Mouse (Mus musculus): ENCODE measurements around the gene Ndufaf8. TPM values are rescaled to one million over a fixed set of nuclear protein-coding genes. Genes with fewer than 3 reads are reported as not detected.

Ndufaf8 gene
- polyA plus RNA-seq, 1 experiment from 2014 or later, result 61.5 TPM

DNA sequence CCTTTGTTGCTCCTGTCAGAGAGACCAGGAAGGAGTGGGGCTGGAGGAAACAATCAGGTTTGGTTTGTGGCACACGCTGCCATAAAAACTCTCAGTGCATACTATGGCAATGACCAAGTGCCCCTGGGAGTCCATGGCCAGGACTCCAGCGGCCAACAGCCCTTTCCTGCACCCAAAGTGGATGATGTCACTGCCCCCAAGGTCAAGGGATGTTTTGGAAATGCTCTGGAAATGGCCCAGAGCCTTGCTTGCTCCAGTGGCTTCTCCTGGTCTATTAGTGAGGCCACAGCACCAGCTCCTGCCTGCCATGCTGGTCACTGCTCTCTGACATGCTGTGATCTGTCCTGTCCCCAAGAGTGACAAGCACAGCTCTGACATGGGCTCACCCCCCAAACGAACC lies 22.5 kb upstream of the Ndufaf8 start:
- H3K4me1 ChIP-seq (ENCODE audit: control insufficient read depth, insufficient read depth, low read length), result 0 out of 2 replicates have a peak, but pooled peaks cover 7% of the 10 kb centered on the region
- no peaks in the 10 kb centered on the region for H3K9me3 ChIP-seq (ENCODE audit: control insufficient read depth, low read length)
- ATAC-seq (ENCODE audit: low read depth), result no peak
- H3K27me3 ChIP-seq (ENCODE audit: control insufficient read depth, insufficient read depth, low read length), result no peaks in the 10 kb centered on the region
- H3K4me3 ChIP-seq (ENCODE audit: low read depth, low read length), result no peak overlapping the region
- WGBS, result 83% methylated on average over 3 of the region's 3 CpGs
- H3K9ac ChIP-seq (replicated peaks; ENCODE audit: low read depth, low read length), result no peak overlapping the region
- no peak overlapping the region for H3K4me2 ChIP-seq (ENCODE audit: low read depth, low read length)
- no peak overlapping the region for H3K27ac ChIP-seq (ENCODE audit: low read depth, low read length)
- peaks cover 34% of the 10 kb centered on the region for H3K36me3 ChIP-seq (ENCODE audit: control insufficient read depth, insufficient read depth, low read length)

DNA sequence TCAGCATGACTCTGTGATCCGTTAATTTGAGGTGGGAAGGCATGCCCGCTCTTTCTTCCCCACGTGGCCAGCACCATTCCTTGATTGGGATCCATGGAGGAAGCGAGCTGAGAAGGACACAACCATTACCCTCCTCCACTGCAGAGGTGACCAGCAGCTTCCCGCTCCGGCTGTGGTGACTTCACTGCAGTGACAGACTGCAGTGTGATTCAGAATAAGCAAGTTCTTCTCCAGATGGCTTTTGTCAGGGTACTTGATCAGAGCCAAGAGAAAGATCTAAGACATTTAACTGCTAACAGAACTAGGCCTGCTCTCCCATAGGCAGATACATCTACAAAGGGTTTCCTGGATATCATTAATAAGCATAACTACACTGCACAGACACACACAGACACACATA lies 18.4 kb upstream of the Ndufaf8 start:
- H3K4me3 ChIP-seq (ENCODE audit: low read depth, low read length), result no peak overlapping the region
- H3K9ac ChIP-seq (replicated peaks; ENCODE audit: low read depth, low read length), result no peak overlapping the region
- no peak overlapping the region for H3K27ac ChIP-seq (ENCODE audit: low read depth, low read length)
- 94% methylated on average over 6 of the region's 6 CpGs for WGBS
- H3K36me3 ChIP-seq (ENCODE audit: control insufficient read depth, insufficient read depth, low read length), result peaks cover 20% of the 10 kb centered on the region; the same call in 1 of the 2 replicates
- H3K9me3 ChIP-seq (ENCODE audit: control insufficient read depth, low read length), result no peaks in the 10 kb centered on the region
- H3K27me3 ChIP-seq (ENCODE audit: control insufficient read depth, insufficient read depth, low read length), result no peaks in the 10 kb centered on the region
- peaks cover 5% of the 10 kb centered on the region for H3K4me1 ChIP-seq (ENCODE audit: control insufficient read depth, insufficient read depth, low read length)
- no peak for ATAC-seq (ENCODE audit: low read depth)
- no peak overlapping the region for H3K4me2 ChIP-seq (ENCODE audit: low read depth, low read length)

DNA sequence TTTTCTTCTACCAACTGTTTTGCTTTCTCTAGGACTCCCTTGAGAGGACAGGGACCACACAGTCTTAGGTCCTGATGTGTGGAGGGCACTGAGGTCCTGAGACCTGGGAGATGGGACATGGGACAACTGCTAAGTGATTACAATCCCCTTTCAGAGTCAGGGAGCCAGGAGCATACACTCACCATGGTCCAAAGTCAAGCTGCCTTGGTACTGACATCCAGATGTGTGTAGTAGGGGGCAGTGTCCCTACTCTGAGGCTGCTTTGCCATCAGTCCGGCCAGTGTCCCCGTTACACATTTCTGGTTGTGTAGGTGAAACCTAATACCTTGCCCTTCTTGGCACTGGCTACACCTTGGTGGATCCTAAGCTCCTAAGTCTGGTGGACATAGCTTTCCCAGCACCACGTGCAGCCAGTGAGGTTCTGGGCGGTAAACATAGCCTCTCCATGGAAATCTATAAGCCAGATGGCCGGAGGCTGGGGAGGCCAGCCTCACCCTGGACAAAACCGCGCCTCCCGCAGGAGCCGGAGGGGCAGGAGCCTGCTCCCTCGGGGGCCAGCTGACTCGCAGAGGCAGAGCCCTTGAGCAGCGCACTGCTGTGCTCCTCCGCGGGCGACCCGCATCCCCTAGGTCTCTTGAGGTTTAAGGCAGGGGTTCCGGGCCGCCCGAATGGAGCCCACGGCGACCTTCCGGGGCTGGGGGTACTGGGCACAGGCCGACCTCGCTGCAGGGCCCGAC lies 12.7 kb upstream of the Ndufaf8 start:
- H3K4me3 ChIP-seq (ENCODE audit: low read depth, low read length), result peak overlapping the region; percentile 94
- H3K27ac ChIP-seq (ENCODE audit: low read depth, low read length), result peak overlapping the region; percentile 86
- H3K36me3 ChIP-seq (ENCODE audit: control insufficient read depth, insufficient read depth, low read length), result peaks cover 5% of the 10 kb centered on the region
- WGBS, result under 1% methylated on average over 23 of the region's 25 CpGs
- no peaks in the 10 kb centered on the region; the same call in 1 of the 2 replicates for H3K27me3 ChIP-seq (ENCODE audit: control insufficient read depth, insufficient read depth, low read length)
- peaks cover 10% of the 10 kb centered on the region for H3K4me1 ChIP-seq (ENCODE audit: control insufficient read depth, insufficient read depth, low read length)
- peak overlapping the region; percentile 95 for H3K4me2 ChIP-seq (ENCODE audit: low read depth, low read length)
- ATAC-seq (ENCODE audit: low read depth), result peak; percentile 38
- peak overlapping the region; percentile 95 for H3K9ac ChIP-seq (replicated peaks; ENCODE audit: low read depth, low read length)
- no peaks in the 10 kb centered on the region for H3K9me3 ChIP-seq (ENCODE audit: control insufficient read depth, low read length)

DNA sequence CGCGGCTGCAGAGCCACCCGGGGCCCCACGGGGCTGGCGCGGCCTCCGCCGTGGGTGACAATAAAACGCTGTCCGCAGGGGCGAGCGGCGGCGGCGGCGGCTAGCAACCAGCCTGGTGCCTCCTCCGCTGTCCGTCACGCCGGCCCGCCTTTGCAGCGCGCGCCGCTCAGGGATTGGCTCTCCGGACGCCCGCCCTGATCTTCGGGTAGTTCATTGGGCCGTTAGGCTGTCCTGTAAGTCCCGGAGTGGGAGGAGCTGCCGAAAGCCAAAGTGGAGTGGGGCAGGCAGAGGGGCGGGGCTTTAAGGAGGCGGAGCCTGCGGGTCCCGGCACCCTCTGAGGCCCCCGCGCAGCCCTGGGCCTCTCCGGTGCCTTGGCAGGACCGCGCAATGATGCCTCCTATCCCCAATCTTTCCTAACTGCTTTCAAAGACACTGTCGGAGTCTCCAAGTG lies 12.0 kb upstream of the Ndufaf8 start, which contains the start of gene Cep131:
Gene Cep131 (minus strand): TSS at position 126 of the 451 bp plus-strand sequence.
- Histone ChIP-seq H3K4me2 (ENCODE audit: low read depth, low read length) (peak within 1 kb of the TSS; percentile 95), H3K27me3 (ENCODE audit: control insufficient read depth, insufficient read depth, low read length) (no peaks in the 10 kb centered on the region; the same call in 1 of the 2 replicates), H3K36me3 (ENCODE audit: control insufficient read depth, insufficient read depth, low read length) (peaks cover 12% of the 10 kb centered on the region), H3K27ac (ENCODE audit: low read depth, low read length) (peak within 1 kb of the TSS; percentile 86), H3K9ac (replicated peaks; ENCODE audit: low read depth, low read length) (peak within 1 kb of the TSS; percentile 95), H3K9me3 (ENCODE audit: control insufficient read depth, low read length) (no peaks in the 10 kb centered on the region), H3K4me3 (ENCODE audit: low read depth, low read length) (peak within 1 kb of the TSS; percentile 94), H3K4me1 (ENCODE audit: control insufficient read depth, insufficient read depth, low read length) (peaks cover 10% of the 10 kb centered on the region)
- 0% methylated on average over 42 of the region's 42 CpGs for WGBS
- ATAC-seq (ENCODE audit: low read depth), result peak; percentile 99

DNA sequence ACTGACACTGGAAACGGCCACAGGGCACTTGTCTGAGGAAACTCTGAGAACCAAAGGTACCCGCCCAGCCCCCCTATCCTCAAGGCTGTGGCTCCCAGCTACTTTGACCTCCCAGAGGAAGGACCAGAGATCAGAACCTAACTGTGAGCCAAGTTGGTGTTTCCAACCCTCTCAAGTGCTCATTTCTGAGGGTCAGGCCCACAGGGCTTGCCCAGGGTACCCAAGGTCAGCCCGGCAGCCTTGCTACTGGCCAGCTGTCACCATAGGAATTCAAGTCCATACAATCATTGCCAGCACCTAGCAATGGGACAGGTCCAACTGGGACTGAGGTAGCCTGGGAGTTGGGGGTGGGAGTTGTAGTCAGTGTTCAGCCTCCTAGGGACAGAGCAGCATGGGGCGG lies 8.1 kb upstream of the Ndufaf8 start:
- peaks cover 5% of the 10 kb centered on the region for H3K4me1 ChIP-seq (ENCODE audit: control insufficient read depth, insufficient read depth, low read length)
- no peak overlapping the region for H3K27ac ChIP-seq (ENCODE audit: low read depth, low read length)
- WGBS, result 89% methylated on average over 4 of the region's 4 CpGs

DNA sequence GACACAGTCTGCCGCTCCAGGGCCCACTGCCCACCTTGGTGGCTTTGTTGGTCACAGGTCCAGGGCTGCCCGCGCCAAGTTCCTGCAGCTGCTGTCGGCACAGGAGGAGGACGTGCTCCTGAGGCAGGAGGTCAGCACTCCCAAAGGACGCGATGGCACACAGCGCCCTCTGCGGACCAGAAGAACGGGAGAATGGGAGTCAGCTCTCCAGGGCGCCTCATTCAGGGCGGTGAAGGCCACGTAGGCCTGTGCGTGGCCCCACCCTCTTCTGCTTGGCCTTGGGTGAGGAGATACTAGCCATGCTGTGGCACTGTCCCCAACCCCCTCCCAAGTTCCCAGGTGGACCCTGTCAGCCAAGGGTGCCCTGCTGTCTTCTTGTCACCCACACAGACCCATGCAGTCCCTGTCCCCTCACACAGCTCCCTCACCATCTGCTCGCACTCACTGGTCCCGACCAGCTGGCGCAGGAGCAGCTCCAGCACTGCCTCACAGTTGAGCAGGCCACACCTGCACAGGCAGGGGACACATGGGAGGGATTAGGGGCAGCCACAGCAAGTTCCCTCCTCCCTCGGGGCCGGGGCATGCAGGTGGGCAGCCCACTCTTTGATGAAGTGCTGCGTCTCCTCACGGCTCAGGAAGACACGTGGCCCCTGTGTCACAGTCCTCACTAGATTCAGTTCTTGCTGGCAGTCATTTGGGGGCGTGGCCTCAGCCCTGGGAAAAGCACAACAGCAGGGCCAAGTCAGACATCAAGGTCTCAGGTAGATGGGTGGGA lies 5.7 kb upstream of the Ndufaf8 start:
- no peaks in the 10 kb centered on the region for H3K9me3 ChIP-seq (ENCODE audit: control insufficient read depth, low read length)
- peaks cover 25% of the 10 kb centered on the region for H3K36me3 ChIP-seq (ENCODE audit: control insufficient read depth, insufficient read depth, low read length)
- H3K9ac ChIP-seq (replicated peaks; ENCODE audit: low read depth, low read length), result no peak overlapping the region
- H3K27me3 ChIP-seq (ENCODE audit: control insufficient read depth, insufficient read depth, low read length), result no peaks in the 10 kb centered on the region
- peaks cover 6% of the 10 kb centered on the region; the same call in 1 of the 2 replicates for H3K4me1 ChIP-seq (ENCODE audit: control insufficient read depth, insufficient read depth, low read length)
- no peak overlapping the region for H3K27ac ChIP-seq (ENCODE audit: low read depth, low read length)
- H3K4me3 ChIP-seq (ENCODE audit: low read depth, low read length), result no peak overlapping the region
- no peak for ATAC-seq (ENCODE audit: low read depth)
- 87% methylated on average over 23 of the region's 23 CpGs for WGBS
- H3K4me2 ChIP-seq (ENCODE audit: low read depth, low read length), result no peak overlapping the region

More for the DNA sequence above, 8.1 kb upstream of the Ndufaf8 start:
- H3K9ac ChIP-seq (replicated peaks; ENCODE audit: low read depth, low read length), result no peak overlapping the region
- H3K27me3 ChIP-seq (ENCODE audit: control insufficient read depth, insufficient read depth, low read length), result no peaks in the 10 kb centered on the region; the same call in 1 of the 2 replicates
- no peaks in the 10 kb centered on the region for H3K9me3 ChIP-seq (ENCODE audit: control insufficient read depth, low read length)
- no peak for ATAC-seq (ENCODE audit: low read depth)
- peaks cover 25% of the 10 kb centered on the region for H3K36me3 ChIP-seq (ENCODE audit: control insufficient read depth, insufficient read depth, low read length)
- H3K4me2 ChIP-seq (ENCODE audit: low read depth, low read length), result no peak overlapping the region
- H3K4me3 ChIP-seq (ENCODE audit: low read depth, low read length), result no peak overlapping the region

DNA sequence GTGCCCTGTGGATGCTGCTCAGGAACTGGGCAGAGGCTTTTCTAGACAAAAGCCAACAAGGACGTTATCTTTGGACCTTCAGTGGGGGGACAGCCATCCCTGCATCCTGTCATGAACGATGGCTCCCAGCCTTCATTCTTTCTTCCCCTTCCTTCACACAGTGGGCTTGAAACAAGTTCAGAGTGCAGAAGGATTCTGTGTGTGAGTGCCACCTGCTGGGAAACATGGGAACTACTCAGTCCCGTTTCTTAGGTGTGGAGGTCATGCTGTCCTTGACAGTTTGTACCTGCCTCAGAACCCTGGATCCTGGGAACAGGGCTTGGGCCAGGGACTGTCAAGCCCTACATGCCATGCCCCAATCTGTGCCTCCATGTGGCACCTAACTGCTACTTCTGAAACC lies 2.3 kb downstream of the Ndufaf8 start:
- H3K4me2 ChIP-seq (ENCODE audit: low read depth, low read length), result no peak overlapping the region
- H3K36me3 ChIP-seq (ENCODE audit: control insufficient read depth, insufficient read depth, low read length), result peaks cover 24% of the 10 kb centered on the region
- no peaks in the 10 kb centered on the region for H3K9me3 ChIP-seq (ENCODE audit: control insufficient read depth, low read length)
- 2% methylated on average over 3 of the region's 3 CpGs for WGBS
- peaks cover 13% of the 10 kb centered on the region for H3K4me1 ChIP-seq (ENCODE audit: control insufficient read depth, insufficient read depth, low read length)
- no peak for ATAC-seq (ENCODE audit: low read depth)
- H3K27ac ChIP-seq (ENCODE audit: low read depth, low read length), result no peak overlapping the region
- H3K4me3 ChIP-seq (ENCODE audit: low read depth, low read length), result no peak overlapping the region
- no peaks in the 10 kb centered on the region for H3K27me3 ChIP-seq (ENCODE audit: control insufficient read depth, insufficient read depth, low read length)
- H3K9ac ChIP-seq (replicated peaks; ENCODE audit: low read depth, low read length), result no peak overlapping the region

DNA sequence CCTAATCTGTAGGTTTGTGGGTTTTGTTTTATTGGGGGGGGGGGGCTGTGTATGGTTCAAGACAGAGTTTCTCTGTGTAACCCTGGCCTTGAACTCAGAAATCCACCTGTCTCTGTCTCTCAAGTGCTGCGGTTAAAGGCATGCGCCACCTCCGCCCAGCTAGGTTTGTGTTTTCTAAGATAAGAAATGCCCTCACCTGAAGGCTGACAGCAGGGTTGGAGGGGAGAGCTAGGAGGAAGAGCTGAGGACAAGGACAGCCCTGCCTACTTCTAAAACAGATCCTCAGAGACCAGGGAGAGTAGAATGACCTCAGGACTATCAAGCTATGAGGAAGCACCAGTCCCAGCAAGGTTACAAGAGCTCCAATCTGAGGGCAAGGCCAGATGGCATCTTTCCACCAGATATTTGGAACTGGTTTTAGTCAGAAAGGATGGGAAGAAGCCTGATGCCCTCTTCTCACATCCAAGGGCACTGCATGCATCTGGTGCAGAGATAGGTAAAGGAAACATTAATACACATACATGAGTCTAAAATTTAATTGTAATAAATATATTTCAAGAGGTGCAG lies 4.8 kb downstream of the Ndufaf8 start:
- peaks cover 27% of the 10 kb centered on the region for H3K36me3 ChIP-seq (ENCODE audit: control insufficient read depth, insufficient read depth, low read length)
- peaks cover 7% of the 10 kb centered on the region for H3K4me1 ChIP-seq (ENCODE audit: control insufficient read depth, insufficient read depth, low read length)
- H3K27ac ChIP-seq (ENCODE audit: low read depth, low read length), result no peak overlapping the region
- H3K4me3 ChIP-seq (ENCODE audit: low read depth, low read length), result no peak overlapping the region
- no peaks in the 10 kb centered on the region for H3K27me3 ChIP-seq (ENCODE audit: control insufficient read depth, insufficient read depth, low read length)
- H3K9me3 ChIP-seq (ENCODE audit: control insufficient read depth, low read length), result no peaks in the 10 kb centered on the region
- no peak for ATAC-seq (ENCODE audit: low read depth)
- 98% methylated on average over 3 of the region's 3 CpGs for WGBS
- H3K9ac ChIP-seq (replicated peaks; ENCODE audit: low read depth, low read length), result no peak overlapping the region
- H3K4me2 ChIP-seq (ENCODE audit: low read depth, low read length), result no peak overlapping the region
